Mouse (Mus musculus) midbrain, embryonic 16.5 days (tissue): ENCODE data around the gene Laptm5. TPM values are rescaled to one million over a fixed set of nuclear protein-coding genes. Genes with fewer than 3 reads are reported as not detected.

Experiments
- ATAC-seq: fragments of 200-750 bp; cut with Nextera tagmentation; 2 replicates; pipeline ENCODE4 v1.8.0; 2017; ENCODE audit warnings: moderate TSS enrichment
- H3K27ac ChIP-seq: fragments of 300-500 bp; sonication (generic); 2 replicates; pipeline ENCODE4 v1.5.1; 2014; ENCODE audit warnings: mild to moderate bottlenecking, low read length, mixed read lengths
- H3K27me3 ChIP-seq: fragments of 300-500 bp; sonication (generic); 2 replicates; pipeline ENCODE4 v1.6.1; 2014; ENCODE audit warnings: low read depth, low read length, mixed read lengths; ENCODE audit not compliant: control insufficient read depth, insufficient read depth
- H3K36me3 ChIP-seq: fragments of 300-500 bp; sonication (generic); 2 replicates; pipeline ENCODE4 v1.6.1; 2014; ENCODE audit warnings: mild to moderate bottlenecking, low read length, moderate library complexity, mixed read lengths; ENCODE audit not compliant: control insufficient read depth, insufficient read depth
- H3K4me1 ChIP-seq: fragments of 300-500 bp; sonication (generic); 2 replicates; pipeline ENCODE4 v1.6.1; 2014; ENCODE audit warnings: mild to moderate bottlenecking, low read length, mixed read lengths; ENCODE audit not compliant: control insufficient read depth, insufficient read depth
- H3K4me2 ChIP-seq: fragments of 300-500 bp; sonication (generic); 2 replicates; pipeline ENCODE4 v1.6.1; 2014; ENCODE audit warnings: mild to moderate bottlenecking, low read length, mixed read lengths
- H3K4me3 ChIP-seq: fragments of 300-500 bp; sonication (generic); 2 replicates; pipeline ENCODE4 v1.5.1; 2014; ENCODE audit warnings: low read depth, mild to moderate bottlenecking, low read length, moderate library complexity, mixed read lengths
- H3K9ac ChIP-seq: fragments of 300-500 bp; sonication (generic); 2 replicates; pipeline ENCODE4 v1.6.1; 2014; ENCODE audit warnings: low read depth, low read length, mixed read lengths
- H3K9me3 ChIP-seq: fragments of 300-500 bp; sonication (generic); replicated peaks from 2 replicates; pipeline ENCODE4 v1.6.1; 2014; ENCODE audit warnings: mild to moderate bottlenecking, low read length, mixed read lengths; ENCODE audit not compliant: control insufficient read depth, poor library complexity, severe bottlenecking
- WGBS: fragments of 180-500 bp; shearing (Covaris S2); extraction: QIAGEN DNeasy Blood & Tissue Kit; methylation state at CpG from one replicate; pipeline ENCODE4 v1.1.7; 2014; 5-methylcytosine and 5-hydroxymethylcytosine counted together
- polyA plus RNA-seq: library from polyadenylated mRNA; unstranded; fragments of >200 nt; fragmentation: Nextera tagmentation; extraction: Ambion mirVana; gene quantifications from 2 replicates; pipeline ENCODE4 v1.2.1, GENCODE M21; 2015

Gene Laptm5
- polyA plus RNA-seq, 1 experiment from 2014 or later: 22.0 TPM

GRCm38 (mm10) chr4:130914527-130914926 is 1.6 kb downstream of the Laptm5 start:
- H3K9ac ChIP-seq: no peak overlapping the region
- WGBS: 75% methylated on average over 7 of the region's 7 CpGs
- no peaks in the 10 kb centered on the region for H3K27me3 ChIP-seq
- no peaks in the 10 kb centered on the region for H3K9me3 ChIP-seq
- no peak overlapping the region for H3K4me3 ChIP-seq
- H3K36me3 ChIP-seq: no peaks in the 10 kb centered on the region
- no peak overlapping the region for H3K27ac ChIP-seq
- no peak for ATAC-seq
- no peak overlapping the region for H3K4me2 ChIP-seq
- peaks cover under 1% of the 10 kb centered on the region for H3K4me1 ChIP-seq

- 78% methylated on average over 12 of the region's 12 CpGs for WGBS
- Histone ChIP-seq H3K4me1 (peaks cover 5% of the 10 kb centered on the region; the same call in 1 of the 2 replicates), H3K4me2 (no peak overlapping the region), H3K9ac (no peak overlapping the region), H3K27ac (no peak overlapping the region), H3K4me3 (no peak overlapping the region), H3K9me3 (no peaks in the 10 kb centered on the region), H3K27me3 (no peaks in the 10 kb centered on the region), H3K36me3 (no peaks in the 10 kb centered on the region)
- ATAC-seq: no peak
These were observed 2.2 kb downstream of the Laptm5 start for GRCm38 (mm10) chr4:130915006-130915667.

- Histone ChIP-seq H3K4me3 (no peak overlapping the region), H3K9me3 (no peaks in the 10 kb centered on the region), H3K27ac (no peak overlapping the region), H3K27me3 (no peaks in the 10 kb centered on the region), H3K9ac (no peak overlapping the region), H3K36me3 (no peaks in the 10 kb centered on the region), H3K4me2 (no peak overlapping the region), H3K4me1 (peaks cover 5% of the 10 kb centered on the region; the same call in 1 of the 2 replicates)
- 49% methylated on average over 7 of the region's 7 CpGs for WGBS
- no peak for ATAC-seq
These were observed 2.7 kb downstream of the Laptm5 start for GRCm38 (mm10) chr4:130915668-130916035.

- Histone ChIP-seq H3K27me3 (no peaks in the 10 kb centered on the region), H3K4me2 (no peak overlapping the region), H3K9me3 (no peaks in the 10 kb centered on the region), H3K9ac (no peak overlapping the region), H3K4me1 (peaks cover 5% of the 10 kb centered on the region), H3K27ac (no peak overlapping the region), H3K36me3 (no peaks in the 10 kb centered on the region), H3K4me3 (no peak overlapping the region)
- no peak for ATAC-seq
- 82% methylated on average over 7 of the region's 7 CpGs for WGBS
These were observed 3.7 kb downstream of the Laptm5 start for GRCm38 (mm10) chr4:130916639-130917038.

- Histone ChIP-seq H3K4me3 (no peak overlapping the region), H3K4me1 (peaks cover 5% of the 10 kb centered on the region), H3K36me3 (no peaks in the 10 kb centered on the region), H3K4me2 (no peak overlapping the region), H3K9me3 (no peaks in the 10 kb centered on the region), H3K27ac (no peak overlapping the region), H3K27me3 (no peaks in the 10 kb centered on the region), H3K9ac (no peak overlapping the region)
- no peak for ATAC-seq
- WGBS: 73% methylated on average over 4 of the region's 4 CpGs
These were observed 4.6 kb downstream of the Laptm5 start for GRCm38 (mm10) chr4:130917564-130917963.

GRCm38 (mm10) chr4:130918805-130919749 is 6.2 kb downstream of the Laptm5 start:
- no peak overlapping the region for H3K4me3 ChIP-seq
- no peak for ATAC-seq
- WGBS: 69% methylated on average over 10 of the region's 10 CpGs
- no peak overlapping the region for H3K4me2 ChIP-seq
- no peak overlapping the region for H3K9ac ChIP-seq
- no peak overlapping the region for H3K27ac ChIP-seq
- H3K36me3 ChIP-seq: no peaks in the 10 kb centered on the region
- H3K9me3 ChIP-seq: no peaks in the 10 kb centered on the region
- no peaks in the 10 kb centered on the region for H3K27me3 ChIP-seq
- H3K4me1 ChIP-seq: peaks cover 5% of the 10 kb centered on the region

- Histone ChIP-seq H3K27ac (no peak overlapping the region), H3K27me3 (no peaks in the 10 kb centered on the region), H3K4me2 (no peak overlapping the region), H3K4me3 (no peak overlapping the region), H3K36me3 (no peaks in the 10 kb centered on the region), H3K9me3 (no peaks in the 10 kb centered on the region), H3K9ac (no peak overlapping the region), H3K4me1 (peaks cover 5% of the 10 kb centered on the region)
- no peak for ATAC-seq
- WGBS: 67% methylated on average over 9 of the region's 9 CpGs
These were observed 6.9 kb downstream of the Laptm5 start for GRCm38 (mm10) chr4:130919750-130920356.

- Histone ChIP-seq H3K4me1 (peaks cover 5% of the 10 kb centered on the region), H3K4me3 (no peak overlapping the region), H3K27ac (no peak overlapping the region), H3K36me3 (no peaks in the 10 kb centered on the region), H3K4me2 (no peak overlapping the region), H3K9ac (no peak overlapping the region), H3K27me3 (no peaks in the 10 kb centered on the region), H3K9me3 (no peaks in the 10 kb centered on the region)
- no peak for ATAC-seq
- 39% methylated on average over 12 of the region's 12 CpGs for WGBS
These were observed 8.2 kb downstream of the Laptm5 start for GRCm38 (mm10) chr4:130920951-130921693.
